Mouse (Mus musculus) CH12.LX (cell line): ENCODE data around the gene Tgfbr3. TPM values are rescaled to one million over a fixed set of nuclear protein-coding genes. Genes with fewer than 3 reads are reported as not detected.

ENCODE experiments used
- DNase-seq: peaks from one replicate; pipeline ENCODE4 v3.0.0-alpha.2; 2013; ENCODE audit errors: extremely low read depth
- H3K27ac ChIP-seq: 2 replicates; pipeline ENCODE4 v1.5.1; 2012; ENCODE audit warnings: low read depth, mild to moderate bottlenecking, control low read depth, moderate library complexity; ENCODE audit not compliant: insufficient read depth
- H3K27me3 ChIP-seq: replicated peaks from 2 replicates; pipeline ENCODE3; 2012; ENCODE audit warnings: inconsistent platforms
- H3K36me3 ChIP-seq, 2 experiments: replicated peaks in 1 of 2; 2 replicates each; pipeline versions ENCODE3 to v1.6.1; 2012; ENCODE audit warnings: inconsistent platforms in 1 of 2, low read length in 1 of 2, mild to moderate bottlenecking in 1 of 2, mixed read lengths in 1 of 2, moderate library complexity in 1 of 2; ENCODE audit not compliant: control insufficient read depth in 1 of 2, insufficient read depth in 1 of 2
- H3K4me1 ChIP-seq, 2 experiments: 2 replicates each; pipeline ENCODE4 v1.6.1; 2012; ENCODE audit warnings: inconsistent platforms in 1 of 2, moderate library complexity in 1 of 2; ENCODE audit not compliant: insufficient read depth in 2 of 2, control insufficient read depth in 1 of 2
- H3K4me2 ChIP-seq: 2 replicates; pipeline ENCODE4 v1.6.1; 2012; ENCODE audit warnings: low read depth, mild to moderate bottlenecking, control low read depth; ENCODE audit not compliant: poor library complexity, insufficient read depth, severe bottlenecking
- H3K4me3 ChIP-seq, 3 experiments: fragments of 150-350 bp in 1 of 3; sonication (generic) in 1 of 3; replicated peaks in 1 of 3; 2 replicates each; pipeline versions ENCODE3 to v1.5.1; 2011 to 2012; ENCODE audit warnings: low read depth in 2 of 3, low read length in 2 of 3, mild to moderate bottlenecking in 2 of 3, moderate library complexity in 2 of 3, control low read depth in 1 of 3, improper control_type of control experiment in 1 of 3, inconsistent platforms in 1 of 3, mixed read lengths in 1 of 3; ENCODE audit not compliant: poor library complexity in 1 of 3
- H3K79me2 ChIP-seq: replicated peaks from 2 replicates; pipeline ENCODE4 v1.6.1; 2012; ENCODE audit warnings: mild to moderate bottlenecking, moderate library complexity; ENCODE audit not compliant: control insufficient read depth, poor library complexity, insufficient read depth, severe bottlenecking; ENCODE audit errors: extremely low read depth
- H3K9ac ChIP-seq: 2 replicates; pipeline ENCODE4 v1.6.1; 2012; ENCODE audit warnings: low read depth, mild to moderate bottlenecking, control low read depth, moderate library complexity; ENCODE audit not compliant: insufficient read depth
- H3K9me3 ChIP-seq: replicated peaks from 2 replicates; pipeline ENCODE3; 2012; ENCODE audit warnings: low read length, inconsistent platforms, mixed read lengths
- BHLHE40 ChIP-seq: IDR thresholded peaks from 2 replicates; pipeline ENCODE4 v1.6.1; 2011; ENCODE audit warnings: mild to moderate bottlenecking, low read depth, low read length, improper control_type of control experiment
- CHD2 ChIP-seq: IDR thresholded peaks from 2 replicates; pipeline ENCODE4 v1.6.1; 2011; ENCODE audit warnings: low read length, improper control_type of control experiment
- ETS1 ChIP-seq: conservative IDR thresholded peaks from 2 replicates; pipeline ENCODE4 v1.6.1; 2012; ENCODE audit warnings: low read depth, mild to moderate bottlenecking, inconsistent platforms, low read length, improper control_type of control experiment, moderate library complexity
- GABPA ChIP-seq: IDR thresholded peaks from 2 replicates; pipeline ENCODE4 v1.6.1; 2012; ENCODE audit warnings: low read depth, low read length, improper control_type of control experiment, inconsistent platforms; ENCODE audit not compliant: insufficient replicate concordance
- HCFC1 ChIP-seq: IDR thresholded peaks from 2 replicates; pipeline ENCODE4 v1.6.1; 2012; ENCODE audit warnings: low read depth, mild to moderate bottlenecking, inconsistent platforms, low read length, improper control_type of control experiment
- IRF4 ChIP-seq: IDR thresholded peaks from 2 replicates; pipeline ENCODE4 v1.6.1; 2014; ENCODE audit warnings: low read depth, mild to moderate bottlenecking, inconsistent platforms, low read length, improper control_type of control experiment
- KAT2A ChIP-seq: IDR thresholded peaks from 2 replicates; pipeline ENCODE4 v1.6.1; 2012; ENCODE audit warnings: low read length, improper control_type of control experiment, inconsistent platforms; ENCODE audit not compliant: insufficient replicate concordance
- MAX ChIP-seq: IDR thresholded peaks from 2 replicates; pipeline ENCODE4 v1.6.1; 2011; ENCODE audit warnings: low read length, improper control_type of control experiment
- MAZ ChIP-seq: IDR thresholded peaks from 2 replicates; pipeline ENCODE4 v1.6.1; 2012; ENCODE audit warnings: low read depth, mild to moderate bottlenecking, inconsistent platforms, low read length, improper control_type of control experiment, moderate library complexity
- MEF2A ChIP-seq: IDR thresholded peaks from 2 replicates; pipeline ENCODE4 v1.6.1; 2014; ENCODE audit warnings: low read depth, mild to moderate bottlenecking, inconsistent platforms, low read length, improper control_type of control experiment, borderline replicate concordance
- MXI1 ChIP-seq: IDR thresholded peaks from 2 replicates; pipeline ENCODE4 v1.6.1; 2011; ENCODE audit warnings: mild to moderate bottlenecking, low read depth, low read length, improper control_type of control experiment
- MYC ChIP-seq: IDR thresholded peaks from 2 replicates; pipeline ENCODE4 v1.6.1; 2011; ENCODE audit warnings: low read depth, mild to moderate bottlenecking, improper control_type of control experiment, low read length
- NELFE ChIP-seq: IDR thresholded peaks from 2 replicates; pipeline ENCODE4 v1.6.1; 2011; ENCODE audit warnings: low read depth, low read length, improper control_type of control experiment
- NRF1 ChIP-seq: IDR thresholded peaks from 2 replicates; pipeline ENCODE4 v1.6.1; 2014; ENCODE audit warnings: low read depth, mild to moderate bottlenecking, inconsistent platforms, low read length, improper control_type of control experiment, moderate library complexity
- POLR2A ChIP-seq: IDR thresholded peaks from 2 replicates; pipeline ENCODE4 v1.6.1; 2011; ENCODE audit warnings: low read depth, mild to moderate bottlenecking, improper control_type of control experiment, low read length
- RCOR1 ChIP-seq: conservative IDR thresholded peaks from 2 replicates; pipeline ENCODE4 v1.6.1; 2012; ENCODE audit warnings: low read depth, mild to moderate bottlenecking, inconsistent platforms, low read length, improper control_type of control experiment
- SMC3 ChIP-seq: IDR thresholded peaks from 2 replicates; pipeline ENCODE4 v1.6.1; 2011; ENCODE audit warnings: low read depth, low read length, improper control_type of control experiment
- TCF12 ChIP-seq: IDR thresholded peaks from 2 replicates; pipeline ENCODE4 v1.6.1; 2014; ENCODE audit warnings: low read depth, mild to moderate bottlenecking, inconsistent platforms, low read length, improper control_type of control experiment
- USF1 ChIP-seq: IDR thresholded peaks from 2 replicates; pipeline ENCODE4 v1.6.1; 2014; ENCODE audit warnings: low read depth, mild to moderate bottlenecking, inconsistent platforms, low read length, improper control_type of control experiment
- USF2 ChIP-seq: conservative IDR thresholded peaks from 2 replicates; pipeline ENCODE4 v1.6.1; 2011; ENCODE audit warnings: low read depth, low read length, improper control_type of control experiment
- ZKSCAN1 ChIP-seq: IDR thresholded peaks from 2 replicates; pipeline ENCODE4 v1.6.1; 2012; ENCODE audit warnings: low read depth, inconsistent platforms, low read length, improper control_type of control experiment, borderline replicate concordance
- ZMIZ1 ChIP-seq: IDR thresholded peaks from 2 replicates; pipeline ENCODE4 v1.6.1; 2012; ENCODE audit warnings: low read depth, mild to moderate bottlenecking, inconsistent platforms, low read length, improper control_type of control experiment
- dilution Hi-C: fragments of 300-500 bp; cut with MboI; formaldehyde crosslinking; loops from 2 replicates; pipeline ENCODE4 v1.14.3; 2020; ENCODE audit warnings: low sequenced_read_pairs; ENCODE audit not compliant: extremely low pct_unique_long_range_greater_than_20kb, extremely low pct_ligation_motif_present
- in situ Hi-C: fragments of 300-500 bp; cut with MboI; formaldehyde crosslinking; loops from 3 replicates; pipeline ENCODE4 v1.14.3; 2019; ENCODE audit warnings: low sequenced_read_pairs, low pct_ligation_motif_present, low pct_unique_long_range_greater_than_20kb, mixed read lengths
- polyA plus RNA-seq: library from polyadenylated mRNA; unstranded; fragments of >175 nt; gene quantifications from 2 replicates; pipeline ENCODE4 v1.2.1, GENCODE M21; 2012; ENCODE audit warnings: low read depth; ENCODE audit not compliant: insufficient read length
- total RNA-seq, 2 experiments: library from RNA; depleted of rRNA; stranded (reverse); fragments of 300-350 nt in 1 of 2; fragments of >200 nt in 1 of 2; gene quantifications; 2 replicates each; pipeline ENCODE4 v1.2.3; 2012 to 2014

Tgfbr3 gene
- total and polyA plus RNA-seq, 3 experiments: 0.13 to 0.46 (median 0.30) TPM

GRCm38 (mm10) chr5:107084431-107084830 lies 205.0 kb downstream of the Tgfbr3 start:
- Histone ChIP-seq H3K4me2 (no peak overlapping the region), H3K9ac (no peak overlapping the region), H3K4me1 (peaks cover under 1 to 3% of the 10 kb centered on the region in 2 experiments; a peak in 1 of 4 replicates), H3K36me3 (no peaks in the 10 kb centered on the region), H3K27ac (no peak overlapping the region), H3K9me3 (no peaks in the 10 kb centered on the region), H3K4me3 (no peak overlapping the region), H3K79me2 (no peaks in the 10 kb centered on the region), H3K27me3 (no peaks in the 10 kb centered on the region)
- no peak for DNase-seq
- in situ Hi-C loops (no loop called here), dilution Hi-C loops (no loop called here)
- no peak for TF ChIP-seq MXI1
- no peak for TF ChIP-seq CHD2
- no peak for TF ChIP-seq HCFC1
- TF ChIP-seq IRF4: no peak
- TF ChIP-seq ZKSCAN1: no peak
- no peak for TF ChIP-seq BHLHE40
- TF ChIP-seq MEF2A: no peak
- TF ChIP-seq TCF12: no peak
- no peak for TF ChIP-seq NELFE
- no peak for TF ChIP-seq GABPA
- TF ChIP-seq SMC3: no peak

DNA sequence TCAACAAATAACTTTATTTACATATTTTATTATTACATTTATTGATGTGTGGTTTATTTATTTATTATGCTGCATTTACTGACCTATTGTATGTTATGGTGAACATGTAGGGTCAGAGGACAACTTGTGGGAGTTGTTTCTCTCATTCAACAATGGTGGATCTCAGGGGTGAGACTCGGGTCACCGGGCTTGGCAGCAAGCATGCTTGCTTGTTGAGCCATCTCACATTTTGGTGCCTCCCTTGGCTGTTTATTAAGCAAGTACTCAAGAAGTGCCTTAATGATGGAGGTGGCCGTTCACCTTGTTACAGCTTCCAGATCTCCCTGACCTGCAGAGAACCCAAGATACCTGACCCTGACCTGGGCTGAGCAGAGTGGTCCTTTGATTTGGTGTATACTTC lies 207.4 kb downstream of the Tgfbr3 start:
- peaks cover 0 to 9% of the 10 kb centered on the region in 2 experiments; a peak in 2 of 4 replicates for H3K4me1 ChIP-seq
- H3K79me2 ChIP-seq: no peaks in the 10 kb centered on the region
- no peaks in the 10 kb centered on the region for H3K9me3 ChIP-seq
- dilution Hi-C loops: no loop called here
- H3K27me3 ChIP-seq: no peaks in the 10 kb centered on the region
- no peak for DNase-seq
- TF ChIP-seq SMC3: no peak
- no peak for TF ChIP-seq MYC
- TF ChIP-seq NRF1: no peak
- TF ChIP-seq ZMIZ1: no peak
- no peak for TF ChIP-seq NELFE
- no peak for TF ChIP-seq POLR2A
- TF ChIP-seq MAZ: no peak
- TF ChIP-seq IRF4: no peak
- TF ChIP-seq KAT2A: no peak
- no peak for TF ChIP-seq CHD2
- no peak for TF ChIP-seq ETS1
- TF ChIP-seq USF2: no peak
- no peak for TF ChIP-seq USF1
- TF ChIP-seq RCOR1: no peak
- TF ChIP-seq MAX: no peak
- no peak overlapping the region for H3K9ac ChIP-seq
- H3K4me3 ChIP-seq: no peak overlapping the region
- no peak overlapping the region for H3K4me2 ChIP-seq
- in situ Hi-C loops: no loop called here
- H3K27ac ChIP-seq: no peak overlapping the region
- H3K36me3 ChIP-seq: no peaks in the 10 kb centered on the region
